Comparison of ENCODE assay signal across 25 mouse cellular contexts in the genomic region with DNA sequence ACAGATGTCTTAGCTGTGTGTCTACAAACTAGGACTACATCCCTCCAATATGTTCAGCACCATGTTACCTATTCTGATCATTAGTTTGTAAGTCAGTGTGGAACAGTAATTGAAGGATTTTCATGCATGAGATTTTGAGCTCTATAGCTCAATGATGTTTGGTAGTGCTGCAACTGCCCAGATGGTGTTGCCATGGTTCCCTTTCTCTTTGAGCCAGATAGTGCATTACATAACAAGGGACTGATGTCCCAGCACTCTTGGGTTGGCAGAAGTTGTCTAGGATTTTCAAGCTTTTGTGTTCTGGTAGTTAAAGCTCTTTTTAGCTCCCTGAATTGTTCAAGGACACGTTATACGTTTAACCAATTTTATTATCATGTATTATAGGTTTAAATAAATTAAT. TPM values are rescaled to one million over a fixed set of nuclear protein-coding genes. Genes with fewer than 3 reads are reported as not detected.
DNase-seq lines count a peak whose midpoint lies in the region.
"Had no signal": no experiment of that assay in that cellular context is flagged by ENCODE, and none has a peak within 500 bp of the region (broad histone marks: within the 10 kb centered on the region; RNA-seq: fewer than 3 reads in every experiment).

No protein-coding gene starts in this region.

- intact Hi-C loops in left cerebral cortex, postnatal 10 days (cut with DNase I), result no loop called here

- peak; percentile 2 to 8 for DNase-seq in left cerebral cortex, adult 18-20 months (ENCODE audit: low spot score in 2 of 2)
- no peak for DNase-seq in left cerebral cortex, postnatal 10 days (ENCODE audit: extremely low spot score in 1 of 2, low spot score in 2 of 2)
- peak; percentile 12 for DNase-seq in R1 (ENCODE audit: low read depth, low spot score)
- DNase-seq in brain, adult 2 months (ENCODE audit: low read depth, low spot score), result peak; percentile 66
- peak; percentile 30 to 31 for DNase-seq in layer of hippocampus, postnatal 36 days
- no peak for DNase-seq in cerebellum, adult 11 months
- no peak for DNase-seq in cerebellum, postnatal 36 days
- DNase-seq: adrenal gland, postnatal 14 days; B cell, adult 2 months; cerebellum, adult 18-20 months; cerebellum, postnatal 14 days; forebrain, postnatal 0 days; gastrocnemius, postnatal 14 days; heart, adult 18-20 months; heart, postnatal 4 days; kidney, adult 18-20 months; kidney, postnatal 25 days; lung, embryonic 14.5 days; lung, postnatal 14 days; retina, postnatal 1 day; spleen, adult 18-20 months; thymus, adult 18-20 months; thymus, postnatal 25 days had no signal

RNA-seq across cellular contexts. Expression of a gene that starts 38.9 kb away (rescaled TPM):
- 10 to 100 TPM in 1 of 2 experiments, 1 to 10 TPM in 1; 8.4 to 10.3 TPM for total RNA-seq in left cerebral cortex, adult 18-20 months (2021)
- 1 to 10 TPM; 8.6 to 9.9 TPM for total RNA-seq in left cerebral cortex, postnatal 10 days (2021)
- 10 to 100 TPM in 1 of 2 experiments, 1 to 10 TPM in 1; 9.0 to 14.7 TPM for total RNA-seq in layer of hippocampus, postnatal 36 days (2021)
- total RNA-seq: heart, adult 18-20 months; heart, postnatal 4 days; liver, adult 2 months; monocyte, adult 5-6 weeks had no signal

Comparison
In these comparisons a context has a peak if more than half of its experiments do, and no peak if none do; other contexts are left out.
1. DNase-seq: peak in left cerebral cortex, adult 18-20 months (2 of 2), R1 (single experiment), brain, adult 2 months (single experiment) and layer of hippocampus, postnatal 36 days (2 of 2); none in left cerebral cortex, postnatal 10 days (0 of 2), cerebellum, adult 11 months (single experiment) and cerebellum, postnatal 36 days (0 of 2).